Mouse (Mus musculus) CH12.LX (cell line): Measurements from ENCODE around the gene Aig1. TPM values are rescaled to one million over a fixed set of nuclear protein-coding genes. Genes with fewer than 3 reads are reported as not detected.

Experiments
- DNase-seq: peaks from one replicate; pipeline ENCODE4 v3.0.0-alpha.2; 2013; ENCODE audit errors: extremely low read depth
- H3K27ac ChIP-seq: 2 replicates; pipeline ENCODE4 v1.5.1; 2012; ENCODE audit warnings: low read depth, mild to moderate bottlenecking, control low read depth, moderate library complexity; ENCODE audit not compliant: insufficient read depth
- H3K27me3 ChIP-seq: replicated peaks from 2 replicates; pipeline ENCODE3; 2012; ENCODE audit warnings: inconsistent platforms
- H3K36me3 ChIP-seq, 2 experiments: replicated peaks in 1 of 2; 2 replicates each; pipeline versions ENCODE3 to v1.6.1; 2012; ENCODE audit warnings: inconsistent platforms in 1 of 2, low read length in 1 of 2, mild to moderate bottlenecking in 1 of 2, mixed read lengths in 1 of 2, moderate library complexity in 1 of 2; ENCODE audit not compliant: control insufficient read depth in 1 of 2, insufficient read depth in 1 of 2
- H3K4me1 ChIP-seq, 2 experiments: 2 replicates each; pipeline ENCODE4 v1.6.1; 2012; ENCODE audit warnings: inconsistent platforms in 1 of 2, moderate library complexity in 1 of 2; ENCODE audit not compliant: insufficient read depth in 2 of 2, control insufficient read depth in 1 of 2
- H3K4me2 ChIP-seq: 2 replicates; pipeline ENCODE4 v1.6.1; 2012; ENCODE audit warnings: low read depth, mild to moderate bottlenecking, control low read depth; ENCODE audit not compliant: poor library complexity, insufficient read depth, severe bottlenecking
- H3K4me3 ChIP-seq, 3 experiments: fragments of 150-350 bp in 1 of 3; sonication (generic) in 1 of 3; replicated peaks in 1 of 3; 2 replicates each; pipeline versions ENCODE3 to v1.5.1; 2011 to 2012; ENCODE audit warnings: low read depth in 2 of 3, low read length in 2 of 3, mild to moderate bottlenecking in 2 of 3, moderate library complexity in 2 of 3, control low read depth in 1 of 3, improper control_type of control experiment in 1 of 3, inconsistent platforms in 1 of 3, mixed read lengths in 1 of 3; ENCODE audit not compliant: poor library complexity in 1 of 3
- H3K79me2 ChIP-seq: replicated peaks from 2 replicates; pipeline ENCODE4 v1.6.1; 2012; ENCODE audit warnings: mild to moderate bottlenecking, moderate library complexity; ENCODE audit not compliant: control insufficient read depth, poor library complexity, insufficient read depth, severe bottlenecking; ENCODE audit errors: extremely low read depth
- H3K9ac ChIP-seq: 2 replicates; pipeline ENCODE4 v1.6.1; 2012; ENCODE audit warnings: low read depth, mild to moderate bottlenecking, control low read depth, moderate library complexity; ENCODE audit not compliant: insufficient read depth
- H3K9me3 ChIP-seq: replicated peaks from 2 replicates; pipeline ENCODE3; 2012; ENCODE audit warnings: low read length, inconsistent platforms, mixed read lengths
- BHLHE40 ChIP-seq: IDR thresholded peaks from 2 replicates; pipeline ENCODE4 v1.6.1; 2011; ENCODE audit warnings: mild to moderate bottlenecking, low read depth, low read length, improper control_type of control experiment
- E2F4 ChIP-seq: IDR thresholded peaks from 2 replicates; pipeline ENCODE4 v1.6.1; 2011; ENCODE audit warnings: low read depth, low read length, improper control_type of control experiment; ENCODE audit not compliant: insufficient replicate concordance
- ELF1 ChIP-seq: IDR thresholded peaks from 2 replicates; pipeline ENCODE4 v1.6.1; 2014; ENCODE audit warnings: low read depth, mild to moderate bottlenecking, inconsistent platforms, low read length, improper control_type of control experiment
- EP300 ChIP-seq: IDR thresholded peaks from 2 replicates; pipeline ENCODE4 v1.6.1; 2011; ENCODE audit warnings: low read length, improper control_type of control experiment
- HCFC1 ChIP-seq: IDR thresholded peaks from 2 replicates; pipeline ENCODE4 v1.6.1; 2012; ENCODE audit warnings: low read depth, mild to moderate bottlenecking, inconsistent platforms, low read length, improper control_type of control experiment
- IRF4 ChIP-seq: IDR thresholded peaks from 2 replicates; pipeline ENCODE4 v1.6.1; 2014; ENCODE audit warnings: low read depth, mild to moderate bottlenecking, inconsistent platforms, low read length, improper control_type of control experiment
- JUN ChIP-seq: IDR thresholded peaks from 2 replicates; pipeline ENCODE4 v1.6.1; 2011; ENCODE audit warnings: low read depth, mild to moderate bottlenecking, low read length, improper control_type of control experiment, moderate library complexity; ENCODE audit not compliant: insufficient read depth
- JUND ChIP-seq: conservative IDR thresholded peaks from 2 replicates; pipeline ENCODE4 v1.6.1; 2011; ENCODE audit warnings: low read depth, low read length, improper control_type of control experiment
- KAT2A ChIP-seq: IDR thresholded peaks from 2 replicates; pipeline ENCODE4 v1.6.1; 2012; ENCODE audit warnings: low read length, improper control_type of control experiment, inconsistent platforms; ENCODE audit not compliant: insufficient replicate concordance
- MAZ ChIP-seq: IDR thresholded peaks from 2 replicates; pipeline ENCODE4 v1.6.1; 2012; ENCODE audit warnings: low read depth, mild to moderate bottlenecking, inconsistent platforms, low read length, improper control_type of control experiment, moderate library complexity
- MEF2A ChIP-seq: IDR thresholded peaks from 2 replicates; pipeline ENCODE4 v1.6.1; 2014; ENCODE audit warnings: low read depth, mild to moderate bottlenecking, inconsistent platforms, low read length, improper control_type of control experiment, borderline replicate concordance
- NRF1 ChIP-seq: IDR thresholded peaks from 2 replicates; pipeline ENCODE4 v1.6.1; 2014; ENCODE audit warnings: low read depth, mild to moderate bottlenecking, inconsistent platforms, low read length, improper control_type of control experiment, moderate library complexity
- PAX5 ChIP-seq: IDR thresholded peaks from 2 replicates; pipeline ENCODE4 v1.6.1; 2012; ENCODE audit warnings: low read length, inconsistent platforms, mixed read lengths
- POLR2AphosphoS2 ChIP-seq: IDR thresholded peaks from 2 replicates; pipeline ENCODE4 v1.6.1; 2011; ENCODE audit warnings: low read depth, low read length, improper control_type of control experiment
- RAD21 ChIP-seq: IDR thresholded peaks from 2 replicates; pipeline ENCODE4 v1.6.1; 2011; ENCODE audit warnings: low read depth, mild to moderate bottlenecking, low read length, improper control_type of control experiment, moderate library complexity
- SMC3 ChIP-seq: IDR thresholded peaks from 2 replicates; pipeline ENCODE4 v1.6.1; 2011; ENCODE audit warnings: low read depth, low read length, improper control_type of control experiment
- TBP ChIP-seq: conservative IDR thresholded peaks from 2 replicates; pipeline ENCODE4 v1.6.1; 2011; ENCODE audit warnings: low read depth, low read length, improper control_type of control experiment
- USF2 ChIP-seq: conservative IDR thresholded peaks from 2 replicates; pipeline ENCODE4 v1.6.1; 2011; ENCODE audit warnings: low read depth, low read length, improper control_type of control experiment
- ZKSCAN1 ChIP-seq: IDR thresholded peaks from 2 replicates; pipeline ENCODE4 v1.6.1; 2012; ENCODE audit warnings: low read depth, inconsistent platforms, low read length, improper control_type of control experiment, borderline replicate concordance
- dilution Hi-C: fragments of 300-500 bp; cut with MboI; formaldehyde crosslinking; loops from 2 replicates; pipeline ENCODE4 v1.14.3; 2020; ENCODE audit warnings: low sequenced_read_pairs; ENCODE audit not compliant: extremely low pct_unique_long_range_greater_than_20kb, extremely low pct_ligation_motif_present
- in situ Hi-C: fragments of 300-500 bp; cut with MboI; formaldehyde crosslinking; loops from 3 replicates; pipeline ENCODE4 v1.14.3; 2019; ENCODE audit warnings: low sequenced_read_pairs, low pct_ligation_motif_present, low pct_unique_long_range_greater_than_20kb, mixed read lengths
- polyA plus RNA-seq: library from polyadenylated mRNA; unstranded; fragments of >175 nt; gene quantifications from 2 replicates; pipeline ENCODE4 v1.2.1, GENCODE M21; 2012; ENCODE audit warnings: low read depth; ENCODE audit not compliant: insufficient read length
- total RNA-seq, 2 experiments: library from RNA; depleted of rRNA; stranded (reverse); fragments of 300-350 nt in 1 of 2; fragments of >200 nt in 1 of 2; gene quantifications; 2 replicates each; pipeline ENCODE4 v1.2.3; 2012 to 2014

The Aig1 gene
- total and polyA plus RNA-seq, 3 experiments: 1.6 to 10.8 (median 2.4) TPM

- Histone ChIP-seq H3K36me3 (peaks cover 0 to 16% of the 10 kb centered on the region in 2 experiments), H3K27me3 (no peaks in the 10 kb centered on the region), H3K9ac (no peak overlapping the region), H3K4me1 (peaks cover 0 to 5% of the 10 kb centered on the region in 2 experiments; a peak in 2 of 4 replicates), H3K4me3 (no peak overlapping the region), H3K79me2 (no peaks in the 10 kb centered on the region), H3K27ac (no peak overlapping the region), H3K4me2 (no peak overlapping the region), H3K9me3 (no peaks in the 10 kb centered on the region)
- TF ChIP-seq USF2: no peak
- TF ChIP-seq IRF4: no peak
- no peak for TF ChIP-seq BHLHE40
- in situ Hi-C loops (no loop called here), dilution Hi-C loops (no loop called here)
- no peak for DNase-seq
Measured at GRCm38 (mm10) chr10:13801296-13801695, 67.5 kb downstream of the Aig1 start.

- no peaks in the 10 kb centered on the region for H3K9me3 ChIP-seq
- peaks cover 0 to 2% of the 10 kb centered on the region in 2 experiments for H3K36me3 ChIP-seq
- no peak overlapping the region for H3K9ac ChIP-seq
- no peak for TF ChIP-seq ZKSCAN1
- TF ChIP-seq MEF2A: no peak
- no peak for TF ChIP-seq TBP
- TF ChIP-seq IRF4: no peak
- no peak for TF ChIP-seq PAX5
- TF ChIP-seq NRF1: no peak
- TF ChIP-seq ELF1: no peak
- TF ChIP-seq EP300: no peak
- TF ChIP-seq SMC3: no peak
- no peak for TF ChIP-seq JUND
- no peak for TF ChIP-seq JUN
- TF ChIP-seq POLR2AphosphoS2: no peak
- no peak for TF ChIP-seq HCFC1
- no peak for TF ChIP-seq KAT2A
- no peak for TF ChIP-seq RAD21
- no peak for TF ChIP-seq MAZ
- TF ChIP-seq E2F4: no peak
- H3K4me2 ChIP-seq: no peak overlapping the region
- no peaks in the 10 kb centered on the region for H3K79me2 ChIP-seq
- H3K4me3 ChIP-seq: no peak overlapping the region
- no peaks in the 10 kb centered on the region for H3K27me3 ChIP-seq
- in situ Hi-C loops: no loop called here
- no peak overlapping the region for H3K27ac ChIP-seq
- dilution Hi-C loops: no loop called here
- H3K4me1 ChIP-seq: no peaks in the 10 kb centered on the region
- no peak for DNase-seq
Measured at GRCm38 (mm10) chr10:13793458-13793857, 75.3 kb downstream of the Aig1 start.
